Mouse (Mus musculus) heart, postnatal 0 days (tissue): Measurements from ENCODE around the gene Tmem11.

ENCODE experiments used
- CTCF ChIP-seq: IDR thresholded peaks from 2 replicates; pipeline ENCODE4 v1.5.1; 2016; ENCODE audit warnings: antibody characterized with exemption, control low read depth, low read depth
- EP300 ChIP-seq: IDR thresholded peaks from 2 replicates; pipeline ENCODE4 v1.6.1; 2016; ENCODE audit warnings: antibody characterized with exemption, low read depth

GRCm38 (mm10) chr11:60867904-60868303, 11.2 kb downstream of the Tmem11 start:
- TF ChIP-seq CTCF: no peak
- no peak for TF ChIP-seq EP300
